Mouse (Mus musculus) hindbrain, postnatal 0 days (tissue): ENCODE results near the gene Zfp956. TPM values are rescaled to one million over a fixed set of nuclear protein-coding genes. Genes with fewer than 3 reads are reported as not detected.

ENCODE experiments used
- ATAC-seq: fragments of 200-750 bp; cut with Nextera tagmentation; 2 replicates; pipeline ENCODE4 v1.8.0; 2017; ENCODE audit warnings: mild to moderate bottlenecking, moderate TSS enrichment, moderate library complexity
- DNase-seq: peaks from one replicate; pipeline ENCODE4 v3.0.0-alpha.2; 2015; ENCODE audit warnings: low spot score
- H3K27ac ChIP-seq: fragments of 300-500 bp; sonication (generic); 2 replicates; pipeline ENCODE4 v1.5.1; 2014; ENCODE audit warnings: mild to moderate bottlenecking
- H3K27me3 ChIP-seq: fragments of 300-500 bp; sonication (generic); 2 replicates; pipeline ENCODE4 v1.6.1; 2014; ENCODE audit warnings: low read length, mixed read lengths; ENCODE audit not compliant: insufficient read depth
- H3K36me3 ChIP-seq: fragments of 300-500 bp; sonication (generic); 2 replicates; pipeline ENCODE4 v1.6.1; 2014; ENCODE audit warnings: low read length, mixed read lengths; ENCODE audit not compliant: insufficient read depth
- H3K4me1 ChIP-seq: fragments of 300-500 bp; sonication (generic); 2 replicates; pipeline ENCODE4 v1.6.1; 2014; ENCODE audit warnings: antibody characterized with exemption, low read length, mixed read lengths; ENCODE audit not compliant: insufficient read depth
- H3K4me2 ChIP-seq: fragments of 300-500 bp; sonication (generic); 2 replicates; pipeline ENCODE4 v1.6.1; 2014; ENCODE audit warnings: low read depth, mild to moderate bottlenecking, low read length, moderate library complexity, mixed read lengths
- H3K4me3 ChIP-seq: fragments of 300-500 bp; sonication (generic); 2 replicates; pipeline ENCODE4 v1.5.1; 2014; ENCODE audit warnings: low read length
- H3K9ac ChIP-seq: fragments of 300-500 bp; sonication (generic); replicated peaks from 2 replicates; pipeline ENCODE4 v1.6.1; 2014; ENCODE audit warnings: mild to moderate bottlenecking, low read length, moderate library complexity, mixed read lengths
- H3K9me3 ChIP-seq: fragments of 300-500 bp; sonication (generic); 2 replicates; pipeline ENCODE4 v1.6.1; 2016; ENCODE audit warnings: low read length, mixed read lengths
- CTCF ChIP-seq: IDR thresholded peaks from 2 replicates; pipeline ENCODE4 v1.5.1; 2016; ENCODE audit warnings: antibody characterized with exemption, control low read depth, low read depth
- WGBS: fragments of 180-500 bp; shearing (Covaris S2); extraction: QIAGEN DNeasy Blood & Tissue Kit; methylation state at CpG from one replicate; pipeline ENCODE4 v1.1.7; 2014; 5-methylcytosine and 5-hydroxymethylcytosine counted together
- polyA plus RNA-seq: library from polyadenylated mRNA; unstranded; fragments of >200 nt; fragmentation: Nextera tagmentation; extraction: Ambion mirVana; gene quantifications from 2 replicates; pipeline ENCODE4 v1.2.1, GENCODE M21; 2015
- total RNA-seq: library from RNA; depleted of rRNA; stranded (reverse); fragments of >200 nt; gene quantifications from 2 replicates; pipeline ENCODE4 v1.2.3, GENCODE M21; 2014

Zfp956 gene
- total and polyA plus RNA-seq, 2 experiments from 2014 or later: 21.0 to 30.6 TPM

DNA sequence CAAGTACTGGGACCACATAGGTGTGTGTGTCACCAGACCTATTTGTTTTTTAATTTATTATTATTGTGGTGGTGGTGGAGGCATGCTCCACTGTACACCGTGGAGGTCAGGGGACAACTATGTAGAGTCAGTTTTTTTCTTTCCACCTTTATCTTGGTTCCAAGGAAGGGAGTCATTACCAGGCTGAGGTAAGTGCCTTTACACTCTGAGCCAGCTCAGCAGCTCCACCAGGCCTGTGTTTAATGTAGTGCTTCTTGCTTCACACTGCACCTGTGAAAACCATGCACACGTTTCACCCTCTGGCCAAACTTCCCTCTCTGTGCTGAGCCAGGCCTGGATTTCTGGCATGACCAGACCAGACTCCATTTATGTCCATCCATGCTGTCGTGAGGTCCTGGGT is 40.2 kb upstream of the Zfp956 start:
- H3K9me3 ChIP-seq: no peaks in the 10 kb centered on the region
- no peaks in the 10 kb centered on the region for H3K36me3 ChIP-seq
- no peaks in the 10 kb centered on the region for H3K27me3 ChIP-seq
- H3K4me1 ChIP-seq: no peaks in the 10 kb centered on the region
- DNase-seq (no peak), ATAC-seq (no peak)
- H3K9ac ChIP-seq: no peak overlapping the region
- H3K27ac ChIP-seq: no peak overlapping the region
- H3K4me2 ChIP-seq: no peak overlapping the region
- no peak overlapping the region for H3K4me3 ChIP-seq
- WGBS: 59% methylated on average over 3 of the region's 3 CpGs
- TF ChIP-seq CTCF: no peak

GRCm38 (mm10) chr6:47917051-47917450 is 36.1 kb upstream of the Zfp956 start:
- TF ChIP-seq CTCF: no peak

GRCm38 (mm10) chr6:47918768-47919274 is 34.4 kb upstream of the Zfp956 start:
- no peak overlapping the region for H3K4me2 ChIP-seq
- no peak overlapping the region for H3K27ac ChIP-seq
- H3K27me3 ChIP-seq: no peaks in the 10 kb centered on the region
- H3K36me3 ChIP-seq: no peaks in the 10 kb centered on the region
- H3K9me3 ChIP-seq: no peaks in the 10 kb centered on the region
- no peak for TF ChIP-seq CTCF
- H3K4me3 ChIP-seq: no peak overlapping the region
- 86% methylated on average over 3 of the region's 3 CpGs for WGBS
- peaks cover 10% of the 10 kb centered on the region for H3K4me1 ChIP-seq
- DNase-seq (no peak), ATAC-seq (no peak)
- H3K9ac ChIP-seq: no peak overlapping the region

More at GRCm38 (mm10) chr6:47917051-47917450, 36.1 kb upstream of the Zfp956 start:
- WGBS: 83% methylated on average over 5 of the region's 5 CpGs
- H3K27ac ChIP-seq: no peak overlapping the region
- H3K9ac ChIP-seq: no peak overlapping the region
- H3K4me3 ChIP-seq: no peak overlapping the region
- no peaks in the 10 kb centered on the region for H3K9me3 ChIP-seq
- DNase-seq (no peak), ATAC-seq (no peak)
- H3K36me3 ChIP-seq: no peaks in the 10 kb centered on the region
- no peaks in the 10 kb centered on the region for H3K27me3 ChIP-seq
- peaks cover 9% of the 10 kb centered on the region for H3K4me1 ChIP-seq
- no peak overlapping the region for H3K4me2 ChIP-seq

- Histone ChIP-seq H3K27me3 (no peaks in the 10 kb centered on the region), H3K27ac (peak overlapping the region; percentile 97), H3K4me2 (peak overlapping the region; percentile 72), H3K4me3 (peak overlapping the region; percentile 89), H3K9ac (peak overlapping the region; percentile 89), H3K4me1 (peaks cover 10% of the 10 kb centered on the region), H3K9me3 (no peaks in the 10 kb centered on the region), H3K36me3 (no peaks in the 10 kb centered on the region)
- 26% methylated on average over 11 of the region's 11 CpGs for WGBS
- DNase-seq: no peak
- no peak for TF ChIP-seq CTCF
- ATAC-seq: peak; percentile 2; the same call in 1 of the 2 replicates
Measured at GRCm38 (mm10) chr6:47919646-47920446, 33.3 kb upstream of the Zfp956 start.

DNA sequence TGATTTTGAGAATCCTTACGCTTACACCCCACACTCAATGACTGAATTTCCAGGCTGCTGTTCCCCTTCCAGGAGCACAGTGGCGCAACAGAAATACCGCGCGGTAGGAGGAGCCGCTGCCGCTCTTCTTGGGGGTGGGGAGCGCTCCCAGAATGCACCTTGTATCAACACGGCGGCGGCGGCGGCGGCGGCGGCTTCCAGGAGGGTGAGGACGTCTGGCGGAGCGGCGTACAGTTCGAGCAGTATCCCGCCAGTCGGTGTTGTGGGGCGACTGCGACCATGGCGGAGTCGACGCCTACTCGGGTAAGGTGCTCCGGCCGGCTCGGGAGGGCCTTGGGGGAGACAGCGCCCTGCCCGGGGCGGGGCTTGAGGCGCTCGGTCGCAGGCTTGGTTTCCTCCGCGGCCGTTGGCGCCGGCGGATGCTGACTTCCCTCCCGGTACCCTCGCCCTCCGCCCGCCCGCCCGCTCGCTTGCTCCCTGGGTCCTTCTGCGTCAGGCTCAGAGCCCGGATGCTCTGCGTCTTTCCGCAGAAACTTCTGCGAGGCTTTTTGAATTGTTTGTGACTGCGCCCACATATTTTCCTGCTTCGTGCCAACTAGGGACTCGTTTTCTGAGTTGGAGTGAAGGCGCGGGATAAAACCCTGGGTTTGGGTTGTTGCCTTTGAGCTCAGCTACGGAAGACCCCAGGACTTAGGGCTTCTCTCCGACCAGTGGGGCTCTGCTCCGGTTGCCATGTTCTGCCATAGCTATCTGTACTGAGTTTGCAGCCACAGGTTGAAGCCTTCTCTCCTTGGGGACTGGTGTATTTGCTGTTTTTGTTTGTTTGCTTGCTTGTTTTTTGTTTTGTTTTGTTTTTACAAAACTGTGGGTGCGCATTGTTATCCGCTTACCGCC is 32.5 kb upstream of the Zfp956 start, which contains the start of gene Zfp212:
Gene Zfp212 (plus strand): TSS at position 30 of the 894 bp plus-strand sequence.
- WGBS: under 1% methylated on average over 62 of the region's 67 CpGs
- TF ChIP-seq CTCF: peak; percentile 79
- ATAC-seq: peak; percentile 97
- peak; percentile 95 for DNase-seq
- peak within 1 kb of the TSS; percentile 89 for H3K4me3 ChIP-seq
- H3K27me3 ChIP-seq: no peaks in the 10 kb centered on the region
- H3K9ac ChIP-seq: peak within 1 kb of the TSS; percentile 89
- no peaks in the 10 kb centered on the region for H3K36me3 ChIP-seq
- peak within 1 kb of the TSS; percentile 97 for H3K27ac ChIP-seq
- H3K4me2 ChIP-seq: peak within 1 kb of the TSS; percentile 72
- H3K4me1 ChIP-seq: peaks cover 10% of the 10 kb centered on the region
- H3K9me3 ChIP-seq: no peaks in the 10 kb centered on the region

DNA sequence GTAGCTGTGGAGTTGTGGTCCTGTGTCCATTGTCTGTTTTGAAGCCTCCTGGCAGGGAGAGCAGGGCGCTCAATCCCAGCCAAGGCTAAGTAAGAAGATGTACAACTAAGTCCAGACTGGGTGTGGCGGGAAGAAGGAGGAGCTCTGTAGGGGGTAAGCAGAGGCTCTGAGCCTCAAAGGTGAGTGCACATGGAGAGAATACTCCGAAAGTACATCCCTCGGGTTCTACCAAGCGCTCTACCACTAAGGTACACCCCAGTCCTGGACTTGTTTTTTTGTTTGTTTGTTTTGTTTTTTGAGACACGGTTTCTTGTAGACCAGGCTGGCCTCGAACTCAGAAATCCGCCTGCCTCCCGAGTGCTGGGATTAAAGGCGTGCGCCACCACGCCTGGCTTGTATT is 10.7 kb upstream of the Zfp956 start:
- Histone ChIP-seq H3K4me3 (peak overlapping the region; percentile 35), H3K9me3 (no peaks in the 10 kb centered on the region), H3K36me3 (no peaks in the 10 kb centered on the region; the same call in 1 of the 2 replicates), H3K27me3 (no peaks in the 10 kb centered on the region), H3K4me1 (peaks cover 9% of the 10 kb centered on the region), H3K4me2 (peak overlapping the region; percentile 69), H3K27ac (no peak overlapping the region), H3K9ac (no peak overlapping the region)
- ATAC-seq: peak; percentile 2; the same call in 1 of the 2 replicates
- no peak for DNase-seq
- WGBS: 46% methylated on average over 12 of the region's 12 CpGs
- no peak for TF ChIP-seq CTCF
